Comparison of ENCODE assay signal across 15 mouse cellular contexts in the genomic region with DNA sequence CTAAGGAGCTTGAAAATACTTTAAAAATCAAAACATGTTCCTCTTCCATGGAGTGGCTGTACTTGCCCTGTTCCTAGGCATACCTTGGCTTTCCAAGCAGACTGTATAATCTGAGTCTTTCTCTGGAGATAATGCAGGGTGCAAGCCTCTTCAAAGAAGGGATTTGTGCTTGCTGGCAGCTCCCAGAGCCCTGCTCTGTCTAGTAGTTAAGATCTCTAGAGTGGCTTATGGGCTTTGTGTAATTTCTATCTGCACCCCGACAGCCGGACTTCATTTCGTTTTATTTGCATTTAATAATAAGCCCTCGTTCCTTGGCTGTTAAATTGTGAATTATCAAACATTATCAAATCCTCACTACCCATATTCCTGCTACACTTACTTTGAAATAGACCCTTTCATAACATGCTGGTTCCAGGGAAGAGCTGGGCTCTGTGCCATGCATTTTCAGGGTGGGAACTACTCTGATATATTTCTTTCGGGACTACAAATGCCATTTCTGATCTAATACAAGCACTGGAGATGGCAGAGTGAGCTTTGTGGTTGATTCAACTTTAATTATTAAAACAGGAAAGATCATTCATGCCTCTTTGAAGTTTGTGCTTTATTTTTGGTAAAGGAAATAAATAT.
DNase-seq lines count a peak whose midpoint lies in the region; ATAC-seq and TF ChIP-seq lines count a peak whose summit lies in the region.
"Had no signal": no experiment of that assay in that cellular context is flagged by ENCODE, and none has a peak within 500 bp of the region (broad histone marks: within the 10 kb centered on the region; RNA-seq: fewer than 3 reads in every experiment).

No protein-coding gene starts in this region.

- no peaks in the 10 kb centered on the region for H3K27me3 ChIP-seq in forebrain, embryonic 13.5 days
- no peaks in the 10 kb centered on the region for H3K27me3 ChIP-seq in forebrain, embryonic 10.5 days (ENCODE audit: poor library complexity, severe bottlenecking)
- no peaks in the 10 kb centered on the region for H3K27me3 ChIP-seq in midbrain, embryonic 14.5 days (ENCODE audit: control insufficient read depth, insufficient read depth, low read length)
- H3K27me3 ChIP-seq: embryonic facial prominence, embryonic 12.5 days had no signal

- H3K4me3 ChIP-seq in forebrain, embryonic 13.5 days = no peak overlapping the region
- H3K4me3 ChIP-seq in forebrain, embryonic 10.5 days = no peak overlapping the region
- H3K4me3 ChIP-seq in midbrain, embryonic 14.5 days (replicated peaks; ENCODE audit: low read depth, low read length) = no peak overlapping the region
- H3K4me3 ChIP-seq: embryonic facial prominence, embryonic 12.5 days; heart, adult 2 months had no signal

- H3K4me1 ChIP-seq in forebrain, embryonic 13.5 days = peaks cover 6% of the 10 kb centered on the region; the same call in 1 of the 2 replicates
- no peaks in the 10 kb centered on the region for H3K4me1 ChIP-seq in forebrain, embryonic 10.5 days
- H3K4me1 ChIP-seq in midbrain, embryonic 14.5 days (ENCODE audit: control insufficient read depth, insufficient read depth, low read length) = peaks cover 12% of the 10 kb centered on the region
- H3K4me1 ChIP-seq: embryonic facial prominence, embryonic 12.5 days had no signal

- TF ChIP-seq POLR2A in brain, embryonic 14.5 days (IDR thresholded peaks at IDR 0.05; ENCODE audit: borderline replicate concordance, extremely low read depth, insufficient read depth, insufficient read length, poor library complexity, severe bottlenecking) = no peak

- no peak for DNase-seq in forebrain, embryonic 10.5 days (ENCODE audit: extremely low spot score, low spot score)
- peak; percentile 10 to 40 for DNase-seq in left cerebral cortex, postnatal 14 days (ENCODE audit: low spot score in 2 of 2)
- no peak for DNase-seq in left cerebral cortex, adult 8-10 months (ENCODE audit: low spot score in 2 of 2)
- peak; percentile 84 for DNase-seq in brain, embryonic 14.5 days (ENCODE audit: low read depth)
- DNase-seq in midbrain, embryonic 14.5 days = peak; percentile 70
- no peak for DNase-seq in thymus, adult 18-20 months
- DNase-seq: adrenal gland, postnatal 25 days; gastrocnemius, postnatal 10 days; heart, adult 2 months; kidney, adult 9 months; lung, adult 2 months; thymus, postnatal 14 days had no signal

- TF ChIP-seq CTCF in brain, embryonic 14.5 days (IDR thresholded peaks at IDR 0.05; ENCODE audit: borderline replicate concordance, extremely low read depth, insufficient read depth, insufficient read length) = no peak

- WGBS in forebrain, embryonic 13.5 days = 62% methylated on average over 5 of the region's 5 CpGs
- 86% methylated on average over 5 of the region's 5 CpGs for WGBS in forebrain, embryonic 10.5 days
- WGBS in midbrain, embryonic 14.5 days = 33% methylated on average over 5 of the region's 5 CpGs

- H3K36me3 ChIP-seq in forebrain, embryonic 13.5 days (ENCODE audit: poor library complexity, severe bottlenecking) = no peaks in the 10 kb centered on the region
- H3K36me3 ChIP-seq in forebrain, embryonic 10.5 days (replicated peaks) = no peaks in the 10 kb centered on the region
- H3K36me3 ChIP-seq in midbrain, embryonic 14.5 days (ENCODE audit: control insufficient read depth, insufficient read depth, low read length) = no peaks in the 10 kb centered on the region
- H3K36me3 ChIP-seq: embryonic facial prominence, embryonic 12.5 days had no signal

- intact Hi-C loops in left cerebral cortex, postnatal 14 days (cut with DNase I) = no loop called here

- H3K27ac ChIP-seq in forebrain, embryonic 13.5 days = no peak overlapping the region; the same call in 1 of the 2 replicates
- no peak overlapping the region for H3K27ac ChIP-seq in forebrain, embryonic 10.5 days
- peak overlapping the region; percentile 43; the same call in 1 of the 2 replicates for H3K27ac ChIP-seq in midbrain, embryonic 14.5 days (replicated peaks; ENCODE audit: low read depth, low read length)
- H3K27ac ChIP-seq: embryonic facial prominence, embryonic 12.5 days; heart, adult 2 months had no signal

- no peak overlapping the region for H3K4me2 ChIP-seq in forebrain, embryonic 13.5 days
- H3K4me2 ChIP-seq in midbrain, embryonic 14.5 days (ENCODE audit: low read length) = no peak overlapping the region
- H3K4me2 ChIP-seq: embryonic facial prominence, embryonic 12.5 days had no signal

- peak; percentile 38; the same call in 1 of the 2 replicates for ATAC-seq in forebrain, embryonic 13.5 days
- ATAC-seq in midbrain, embryonic 14.5 days (ENCODE audit: low FRiP score, low TSS enrichment) = peak; percentile 57; the same call in 1 of the 2 replicates
- ATAC-seq: activated CD4-positive, CD25-positive, alpha-beta regulatory T cell, adult 4 months had no signal

- no peak overlapping the region for H3K9ac ChIP-seq in forebrain, embryonic 13.5 days
- no peak overlapping the region for H3K9ac ChIP-seq in midbrain, embryonic 14.5 days (replicated peaks; ENCODE audit: low read length)
- H3K9ac ChIP-seq: embryonic facial prominence, embryonic 12.5 days had no signal

- no peaks in the 10 kb centered on the region for H3K9me3 ChIP-seq in forebrain, embryonic 13.5 days (replicated peaks)
- H3K9me3 ChIP-seq in forebrain, embryonic 10.5 days = no peaks in the 10 kb centered on the region
- H3K9me3 ChIP-seq in midbrain, embryonic 14.5 days (ENCODE audit: control insufficient read depth, low read length) = no peaks in the 10 kb centered on the region
- H3K9me3 ChIP-seq: embryonic facial prominence, embryonic 12.5 days had no signal

Comparison
In these comparisons a context has a peak if more than half of its experiments do, and no peak if none do; other contexts are left out.
1. DNase-seq: peak in left cerebral cortex, postnatal 14 days (2 of 2), brain, embryonic 14.5 days (single experiment) and midbrain, embryonic 14.5 days (single experiment); none in forebrain, embryonic 10.5 days (single experiment), left cerebral cortex, adult 8-10 months (0 of 2) and thymus, adult 18-20 months (0 of 2).